9 mouse cellular contexts compared by ENCODE assay signal in genomic region chr3:155092081-155092480, GRCm38 (mm10). TPM values are rescaled to one million over a fixed set of nuclear protein-coding genes. Genes with fewer than 3 reads are reported as not detected.
A peak's percentile ranks its signal among the peaks of the same experiment; 100 is the strongest.
DNase-seq lines count a peak whose midpoint lies in the region; ATAC-seq and TF ChIP-seq lines count a peak whose summit lies in the region.
"Had no signal": no experiment of that assay in that cellular context is flagged by ENCODE, and none has a peak within 500 bp of the region (broad histone marks: within the 10 kb centered on the region; RNA-seq: fewer than 3 reads in every experiment).

No protein-coding gene starts in this region.

- H3K36me3 ChIP-seq in heart, postnatal 0 days (replicated peaks; ENCODE audit: control insufficient read depth, insufficient read depth, low read length) = peaks cover 23% of the 10 kb centered on the region
- H3K36me3 ChIP-seq in hindbrain, embryonic 16.5 days (ENCODE audit: control insufficient read depth, insufficient read depth, low read length) = peaks cover 8% of the 10 kb centered on the region
- H3K36me3 ChIP-seq in midbrain, embryonic 14.5 days (ENCODE audit: control insufficient read depth, insufficient read depth, low read length) = peaks cover 15% of the 10 kb centered on the region

- H3K4me3 ChIP-seq in heart, postnatal 0 days (ENCODE audit: low read depth, low read length) = peak overlapping the region; percentile 72
- peak overlapping the region; percentile 64 for H3K4me3 ChIP-seq in bone marrow macrophage, adult 2 months (ENCODE audit: insufficient read depth, low read length)
- no peak overlapping the region for H3K4me3 ChIP-seq in hindbrain, embryonic 16.5 days (ENCODE audit: low read length)
- no peak overlapping the region for H3K4me3 ChIP-seq in midbrain, embryonic 14.5 days (replicated peaks; ENCODE audit: low read depth, low read length)

- H3K4me1 ChIP-seq in heart, postnatal 0 days (ENCODE audit: control insufficient read depth, insufficient read depth) = peaks cover 19% of the 10 kb centered on the region; the same call in 1 of the 2 replicates
- H3K4me1 ChIP-seq in bone marrow macrophage, adult 2 months (ENCODE audit: control insufficient read depth, insufficient read depth, low read length) = peaks cover 5% of the 10 kb centered on the region; the same call in 1 of the 2 replicates
- H3K4me1 ChIP-seq in hindbrain, embryonic 16.5 days (ENCODE audit: control insufficient read depth, insufficient read depth, low read depth, low read length) = peaks cover 6% of the 10 kb centered on the region; the same call in 1 of the 2 replicates
- H3K4me1 ChIP-seq in midbrain, embryonic 14.5 days (ENCODE audit: control insufficient read depth, insufficient read depth, low read length) = 0 out of 2 replicates have a peak, but pooled peaks cover 3% of the 10 kb centered on the region

- no peak for DNase-seq in heart, postnatal 0 days (ENCODE audit: low spot score)
- DNase-seq in heart, postnatal 25 days (ENCODE audit: low spot score) = no peak
- no peak for DNase-seq in midbrain, embryonic 14.5 days
- no peak for DNase-seq in urinary bladder, postnatal 25 days (ENCODE audit: low spot score)
- DNase-seq in adrenal gland, postnatal 36 days = no peak
- no peak for DNase-seq in adrenal gland, postnatal 10 days

- WGBS in heart, postnatal 0 days = 87% methylated on average over 6 of the region's 6 CpGs
- 95% methylated on average over 6 of the region's 6 CpGs for WGBS in hindbrain, embryonic 16.5 days
- 96% methylated on average over 6 of the region's 6 CpGs for WGBS in midbrain, embryonic 14.5 days

- TF ChIP-seq CTCF in heart, postnatal 0 days (IDR thresholded peaks at IDR 0.05; ENCODE audit: low read depth) = no peak
- no peak for TF ChIP-seq CTCF in bone marrow macrophage, adult 2 months (IDR thresholded peaks at IDR 0.05; ENCODE audit: low read depth, low read length)

- H3K9me3 ChIP-seq in heart, postnatal 0 days (replicated peaks; ENCODE audit: control insufficient read depth, low read length) = no peaks in the 10 kb centered on the region
- H3K9me3 ChIP-seq in hindbrain, embryonic 16.5 days (ENCODE audit: control insufficient read depth, low read length) = no peaks in the 10 kb centered on the region
- H3K9me3 ChIP-seq in midbrain, embryonic 14.5 days (ENCODE audit: control insufficient read depth, low read length) = no peaks in the 10 kb centered on the region

- H3K9ac ChIP-seq in heart, postnatal 0 days (replicated peaks; ENCODE audit: low read depth, low read length) = no peak overlapping the region
- no peak overlapping the region for H3K9ac ChIP-seq in hindbrain, embryonic 16.5 days (ENCODE audit: low read depth, low read length)
- no peak overlapping the region for H3K9ac ChIP-seq in midbrain, embryonic 14.5 days (replicated peaks; ENCODE audit: low read length)

- intact Hi-C loops in heart, postnatal 25 days (cut with DNase I) = loop anchor here (10.0 kb wide), 1 partner anchor 497 kb away; the partner anchor contains the start of genes Cryz and Tyw3

- no peaks in the 10 kb centered on the region for H3K27me3 ChIP-seq in heart, postnatal 0 days (ENCODE audit: control insufficient read depth, insufficient read depth, low read length)
- no peaks in the 10 kb centered on the region for H3K27me3 ChIP-seq in hindbrain, embryonic 16.5 days (replicated peaks; ENCODE audit: control insufficient read depth, insufficient read depth, low read length)
- no peaks in the 10 kb centered on the region for H3K27me3 ChIP-seq in midbrain, embryonic 14.5 days (ENCODE audit: control insufficient read depth, insufficient read depth, low read length)

- ATAC-seq in heart, postnatal 0 days (ENCODE audit: insufficient read depth, low read depth) = no peak
- ATAC-seq in hindbrain, embryonic 16.5 days = no peak
- ATAC-seq in midbrain, embryonic 14.5 days (ENCODE audit: low FRiP score, low TSS enrichment) = no peak

- H3K4me2 ChIP-seq in heart, postnatal 0 days (ENCODE audit: low read depth, low read length) = peak overlapping the region; percentile 80
- peak overlapping the region; percentile 74 for H3K4me2 ChIP-seq in hindbrain, embryonic 16.5 days (ENCODE audit: low read length)
- peak overlapping the region; percentile 69 for H3K4me2 ChIP-seq in midbrain, embryonic 14.5 days (ENCODE audit: low read length)

- H3K27ac ChIP-seq in heart, postnatal 0 days (ENCODE audit: low read depth) = no peak overlapping the region
- H3K27ac ChIP-seq in bone marrow macrophage, adult 2 months (ENCODE audit: insufficient read depth, low read depth, low read length) = no peak overlapping the region
- no peak overlapping the region for H3K27ac ChIP-seq in hindbrain, embryonic 16.5 days (ENCODE audit: low read depth, low read length)
- no peak overlapping the region for H3K27ac ChIP-seq in midbrain, embryonic 14.5 days (replicated peaks; ENCODE audit: low read depth, low read length)

- TF ChIP-seq EP300 in heart, postnatal 0 days (IDR thresholded peaks at IDR 0.05; ENCODE audit: low read depth) = no peak

- no peak for TF ChIP-seq POLR2A in bone marrow macrophage, adult 2 months (IDR thresholded peaks at IDR 0.05; ENCODE audit: borderline replicate concordance, low read depth, low read length)

RNA-seq across cellular contexts. Expression of gene Fpgt, which starts 1.1 kb away (rescaled TPM):
- total RNA-seq in heart, postnatal 0 days (2014; rRNA removed; ENCODE audit: low replicate concordance) = 15.0 and 51.5 TPM in 2 replicates
- 8.9 and 11.6 TPM in 2 replicates for polyA plus RNA-seq in heart, postnatal 0 days (2015; fragmentation: Nextera tagmentation; extraction: Ambion mirVana)
- 10 to 100 TPM; 10.4 to 10.8 TPM for total RNA-seq in heart, postnatal 25 days (2021)
- 17.0 and 25.3 TPM in 2 replicates for polyA plus RNA-seq in bone marrow macrophage, adult 2 months (2012; ENCODE audit: insufficient read depth, insufficient read length, missing spikeins)
- polyA plus RNA-seq in hindbrain, embryonic 16.5 days (2015; fragmentation: Nextera tagmentation; extraction: Ambion mirVana) = 19.1 and 19.6 TPM in 2 replicates
- polyA plus RNA-seq in midbrain, embryonic 14.5 days (2014; fragmentation: Nextera tagmentation; extraction: Ambion mirVana) = 20.2 and 27.4 TPM in 2 replicates
- 10 to 100 TPM; 27.9 to 28.6 TPM for total RNA-seq in adrenal gland, postnatal 36 days (2021)
- 10 to 100 TPM; 18.1 to 19.2 TPM for total RNA-seq in adrenal gland, postnatal 10 days (2021)

RNA-seq across cellular contexts. Expression of gene Lrriq3, which starts 1.2 kb away (rescaled TPM):
- total RNA-seq in heart, postnatal 0 days (2014; rRNA removed; ENCODE audit: low replicate concordance) = not detected in 2 replicates
- polyA plus RNA-seq in heart, postnatal 0 days (2015; fragmentation: Nextera tagmentation; extraction: Ambion mirVana) = 0.66 and 1.2 TPM in 2 replicates
- under 1 TPM in 1 of 2 experiments, not detected in 1; 0.60 TPM for total RNA-seq in heart, postnatal 25 days (2021)
- 1.1 TPM in 1 of 2 replicates, not detected in the other for polyA plus RNA-seq in bone marrow macrophage, adult 2 months (2012; ENCODE audit: insufficient read depth, insufficient read length, missing spikeins)
- polyA plus RNA-seq in hindbrain, embryonic 16.5 days (2015; fragmentation: Nextera tagmentation; extraction: Ambion mirVana) = 1.2 and 1.6 TPM in 2 replicates
- polyA plus RNA-seq in midbrain, embryonic 14.5 days (2014; fragmentation: Nextera tagmentation; extraction: Ambion mirVana) = 0.98 and 1.6 TPM in 2 replicates
- total RNA-seq in adrenal gland, postnatal 36 days (2021) = 1 to 10 TPM in 1 of 2 experiments, under 1 TPM in 1; 0.70 to 1.2 TPM
- 1 to 10 TPM; 1.0 to 1.4 TPM for total RNA-seq in adrenal gland, postnatal 10 days (2021)

RNA-seq across cellular contexts. Expression of gene Tnni3k, which starts 36.9 kb away (rescaled TPM):
- 101 and 108 TPM in 2 replicates for total RNA-seq in heart, postnatal 0 days (2014; rRNA removed; ENCODE audit: low replicate concordance)
- 92.9 and 99.9 TPM in 2 replicates for polyA plus RNA-seq in heart, postnatal 0 days (2015; fragmentation: Nextera tagmentation; extraction: Ambion mirVana)
- 10 to 100 TPM; 79.9 to 81.6 TPM for total RNA-seq in heart, postnatal 25 days (2021)
- not detected in 2 replicates for polyA plus RNA-seq in bone marrow macrophage, adult 2 months (2012; ENCODE audit: insufficient read depth, insufficient read length, missing spikeins)
- 0.10 and 0.17 TPM in 2 replicates for polyA plus RNA-seq in hindbrain, embryonic 16.5 days (2015; fragmentation: Nextera tagmentation; extraction: Ambion mirVana)
- 0.13 TPM in 1 of 2 replicates, not detected in the other for polyA plus RNA-seq in midbrain, embryonic 14.5 days (2014; fragmentation: Nextera tagmentation; extraction: Ambion mirVana)
- total RNA-seq in adrenal gland, postnatal 36 days (2021) = not detected
- under 1 TPM in 1 of 2 experiments, not detected in 1; 0.27 TPM for total RNA-seq in adrenal gland, postnatal 10 days (2021)
- total RNA-seq: common myeloid progenitor, adult 5-6 weeks had no signal

Comparison
In these comparisons a context has a peak if more than half of its experiments do, and no peak if none do; other contexts are left out.
1. H3K4me3 ChIP-seq: peak in heart, postnatal 0 days (single experiment) and bone marrow macrophage, adult 2 months (single experiment); none in hindbrain, embryonic 16.5 days (single experiment) and midbrain, embryonic 14.5 days (single experiment).
2. RNA of gene Tnni3k, which starts 36.9 kb away (total RNA-seq): 101 to 108 TPM in heart, postnatal 0 days and 79.9 to 81.6 TPM in heart, postnatal 25 days; 0.27 TPM in adrenal gland, postnatal 10 days and not detected in adrenal gland, postnatal 36 days; every median in the first group is over 10 times any median in the second.
3. Peak in every context shown above with its lines, with median percentiles within 50 percentile points of each other: H3K4me2 ChIP-seq.